ENCODE assay signal across 15 mouse cellular contexts in the genomic region with DNA sequence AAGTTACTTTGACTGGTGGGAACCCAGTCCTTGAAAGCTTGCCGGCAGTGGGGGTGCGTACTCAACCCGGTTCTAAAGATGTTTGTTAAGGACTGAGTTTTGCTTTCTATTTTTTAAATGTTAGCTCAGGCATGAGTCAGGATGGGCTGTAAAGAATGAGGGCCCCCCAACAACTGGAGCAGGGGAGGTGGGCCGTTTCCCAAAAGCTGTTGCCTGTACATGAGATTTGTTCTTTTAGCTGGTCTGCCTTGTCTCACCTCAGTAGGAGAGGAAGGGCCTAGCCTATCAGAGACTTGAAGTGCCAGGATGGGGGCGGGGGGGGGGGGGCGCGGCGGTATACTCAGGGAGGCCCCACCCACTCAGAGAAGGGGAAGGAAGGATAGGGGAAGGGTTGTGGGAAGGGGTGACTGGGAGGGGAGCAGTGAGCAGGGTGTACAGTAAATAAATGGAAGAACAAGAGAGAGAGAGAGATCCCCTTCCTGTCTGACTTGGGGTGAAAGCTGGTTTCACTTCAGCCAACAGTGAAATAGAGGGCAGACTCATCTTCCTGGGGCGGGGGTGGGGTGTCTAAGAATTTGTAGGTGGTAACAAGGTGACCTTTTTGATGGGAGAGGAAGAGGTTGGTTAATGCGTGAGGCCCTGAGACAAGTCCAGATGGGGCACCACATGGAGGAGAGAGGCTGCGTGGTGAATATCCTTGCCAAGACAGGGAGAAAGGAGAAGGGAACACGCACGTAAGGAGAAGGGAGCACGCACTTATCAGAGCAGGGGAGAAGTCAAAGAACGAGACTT.
DNase-seq lines count a peak whose midpoint lies in the region; ATAC-seq and TF ChIP-seq lines count a peak whose summit lies in the region.
"Had no signal": no experiment of that assay in that cellular context is flagged by ENCODE, and none has a peak within 500 bp of the region (broad histone marks: within the 10 kb centered on the region; RNA-seq: fewer than 3 reads in every experiment).

No protein-coding gene starts in this region.

- ATAC-seq in heart, embryonic 14.5 days (ENCODE audit: insufficient number of reproducible peaks, insufficient read depth, low FRiP score, low read depth), result 0 out of 2 replicates have a peak, but pooled peaks have one; percentile 26
- ATAC-seq in midbrain, embryonic 11.5 days (ENCODE audit: low FRiP score), result no peak
- ATAC-seq in midbrain, embryonic 13.5 days, result no peak
- ATAC-seq in megakaryocyte, adult 5-6 weeks (ENCODE audit: poor library complexity, severe bottlenecking), result peak; percentile 61
- ATAC-seq in forebrain, embryonic 12.5 days (ENCODE audit: low FRiP score), result no peak

- no peak for DNase-seq in heart, adult 2 months
- peak; percentile 77 for DNase-seq in midbrain, embryonic 11.5 days (ENCODE audit: low spot score, missing footprints)
- DNase-seq in neural tube, embryonic 10.5 days (ENCODE audit: extremely low spot score, low spot score), result no peak
- no peak for DNase-seq in adipocyte (ENCODE audit: low spot score)
- DNase-seq: cerebellum, adult 8-10 months; gastrocnemius, adult 2 months; layer of hippocampus, adult 9-11 months; midbrain, embryonic 14.5 days; retina, postnatal 1 day had no signal

- TF ChIP-seq EP300 in heart, adult 2 months (IDR thresholded peaks at IDR 0.05; ENCODE audit: insufficient read depth, low read depth, low read length), result no peak

- H3K27me3 ChIP-seq in heart, embryonic 14.5 days (ENCODE audit: control insufficient read depth, insufficient read depth, low read length), result no peaks in the 10 kb centered on the region
- H3K27me3 ChIP-seq in heart, adult 2 months (ENCODE audit: control insufficient read depth, insufficient read depth, low read length), result no peaks in the 10 kb centered on the region
- no peaks in the 10 kb centered on the region; the same call in 1 of the 2 replicates for H3K27me3 ChIP-seq in midbrain, embryonic 11.5 days (ENCODE audit: control insufficient read depth, insufficient read depth, low read length)
- H3K27me3 ChIP-seq in midbrain, embryonic 13.5 days, result peaks cover 15% of the 10 kb centered on the region; the same call in 1 of the 2 replicates
- H3K27me3 ChIP-seq in forebrain, embryonic 12.5 days, result no peaks in the 10 kb centered on the region
- H3K27me3 ChIP-seq: neural tube, embryonic 13.5 days had no signal

- H3K79me2 ChIP-seq in heart, adult 2 months (replicated peaks; ENCODE audit: control insufficient read depth, insufficient read depth, low read length), result no peaks in the 10 kb centered on the region

- WGBS in heart, embryonic 14.5 days, result 48% methylated on average over 12 of the region's 15 CpGs
- whole genome bisulfite sequencing in heart, adult 2 months, result 70% methylated on average over 12 of the region's 15 CpGs
- WGBS in midbrain, embryonic 11.5 days, result 87% methylated on average over 11 of the region's 15 CpGs
- 84% methylated on average over 12 of the region's 15 CpGs for WGBS in midbrain, embryonic 13.5 days
- 79% methylated on average over 11 of the region's 15 CpGs for WGBS in forebrain, embryonic 12.5 days

- no peak overlapping the region for H3K4me2 ChIP-seq in heart, embryonic 14.5 days (ENCODE audit: low read length)
- H3K4me2 ChIP-seq in midbrain, embryonic 11.5 days, result no peak overlapping the region
- no peak overlapping the region for H3K4me2 ChIP-seq in midbrain, embryonic 13.5 days (replicated peaks)
- H3K4me2 ChIP-seq in forebrain, embryonic 12.5 days, result no peak overlapping the region
- H3K4me2 ChIP-seq: hindbrain, embryonic 14.5 days; neural tube, embryonic 13.5 days had no signal

- intact Hi-C loops in heart, adult 2 months (cut with DNase I), result no loop called here

- H3K4me1 ChIP-seq in heart, embryonic 14.5 days (ENCODE audit: control insufficient read depth in 2 of 2, insufficient read depth in 2 of 2, low read length in 2 of 2), result no peaks in the 10 kb centered on the region
- no peaks in the 10 kb centered on the region for H3K4me1 ChIP-seq in heart, adult 2 months (ENCODE audit: control insufficient read depth, insufficient read depth, low read length)
- peaks cover under 1% of the 10 kb centered on the region for H3K4me1 ChIP-seq in midbrain, embryonic 11.5 days (ENCODE audit: control insufficient read depth, insufficient read depth, low read length)
- peaks cover 4% of the 10 kb centered on the region for H3K4me1 ChIP-seq in midbrain, embryonic 13.5 days (replicated peaks)
- peaks cover 10% of the 10 kb centered on the region for H3K4me1 ChIP-seq in forebrain, embryonic 12.5 days

- H3K9ac ChIP-seq in heart, embryonic 14.5 days (ENCODE audit: low read length), result no peak overlapping the region
- no peak overlapping the region for H3K9ac ChIP-seq in heart, adult 2 months (ENCODE audit: low read depth, low read length)
- no peak overlapping the region for H3K9ac ChIP-seq in midbrain, embryonic 11.5 days (ENCODE audit: low read length)
- no peak overlapping the region for H3K9ac ChIP-seq in midbrain, embryonic 13.5 days (replicated peaks)
- H3K9ac ChIP-seq in forebrain, embryonic 12.5 days, result no peak overlapping the region
- H3K9ac ChIP-seq: hindbrain, embryonic 14.5 days; neural tube, embryonic 13.5 days had no signal

- no peak for TF ChIP-seq CTCF in heart, adult 2 months (IDR thresholded peaks at IDR 0.05)

- no peaks in the 10 kb centered on the region for H3K9me3 ChIP-seq in heart, embryonic 14.5 days (ENCODE audit: control insufficient read depth, low read length)
- no peaks in the 10 kb centered on the region for H3K9me3 ChIP-seq in midbrain, embryonic 11.5 days (ENCODE audit: control insufficient read depth, low read length)
- H3K9me3 ChIP-seq in midbrain, embryonic 13.5 days, result no peaks in the 10 kb centered on the region
- no peaks in the 10 kb centered on the region for H3K9me3 ChIP-seq in forebrain, embryonic 12.5 days
- H3K9me3 ChIP-seq: neural tube, embryonic 13.5 days had no signal

- no peak overlapping the region for H3K4me3 ChIP-seq in heart, embryonic 14.5 days (ENCODE audit: control insufficient read depth in 1 of 2, insufficient read depth in 1 of 2, low read depth in 1 of 2, low read length in 2 of 2)
- H3K4me3 ChIP-seq in heart, adult 2 months, result no peak overlapping the region
- no peak overlapping the region for H3K4me3 ChIP-seq in midbrain, embryonic 11.5 days (ENCODE audit: low read depth, low read length)
- H3K4me3 ChIP-seq in midbrain, embryonic 13.5 days (replicated peaks), result no peak overlapping the region
- H3K4me3 ChIP-seq in forebrain, embryonic 12.5 days (replicated peaks), result no peak overlapping the region
- H3K4me3 ChIP-seq: gastrocnemius, adult 2 months; neural tube, embryonic 13.5 days had no signal

- H3K27ac ChIP-seq in heart, embryonic 14.5 days (replicated peaks in 1 of 2; ENCODE audit: control insufficient read depth in 1 of 2, insufficient read depth in 1 of 2, low read depth in 2 of 2, low read length in 2 of 2), result no peak overlapping the region
- no peak overlapping the region for H3K27ac ChIP-seq in heart, adult 2 months
- no peak overlapping the region for H3K27ac ChIP-seq in midbrain, embryonic 11.5 days (ENCODE audit: low read depth, low read length)
- no peak overlapping the region for H3K27ac ChIP-seq in midbrain, embryonic 13.5 days
- no peak overlapping the region for H3K27ac ChIP-seq in forebrain, embryonic 12.5 days
- H3K27ac ChIP-seq: gastrocnemius, adult 2 months; hindbrain, embryonic 14.5 days; neural tube, embryonic 13.5 days had no signal

- no peak for TF ChIP-seq POLR2A in heart, adult 2 months (IDR thresholded peaks at IDR 0.05; ENCODE audit: insufficient read depth, low read depth, low read length)

- H3K36me3 ChIP-seq in heart, embryonic 14.5 days (ENCODE audit: control insufficient read depth, insufficient read depth, low read length), result no peaks in the 10 kb centered on the region
- H3K36me3 ChIP-seq in heart, adult 2 months (ENCODE audit: control insufficient read depth, insufficient read depth, low read length), result no peaks in the 10 kb centered on the region
- H3K36me3 ChIP-seq in midbrain, embryonic 11.5 days (ENCODE audit: control insufficient read depth, insufficient read depth, low read length), result no peaks in the 10 kb centered on the region
- H3K36me3 ChIP-seq in midbrain, embryonic 13.5 days, result no peaks in the 10 kb centered on the region
- no peaks in the 10 kb centered on the region for H3K36me3 ChIP-seq in forebrain, embryonic 12.5 days (replicated peaks)
- H3K36me3 ChIP-seq: neural tube, embryonic 13.5 days had no signal

Comparison
In these comparisons a context has a peak if more than half of its experiments do, and no peak if none do; other contexts are left out.
1. ATAC-seq: peak in heart, embryonic 14.5 days (single experiment) and megakaryocyte, adult 5-6 weeks (single experiment); none in midbrain, embryonic 11.5 days (single experiment), midbrain, embryonic 13.5 days (single experiment) and forebrain, embryonic 12.5 days (single experiment).